Mouse (Mus musculus) layer of hippocampus, adult 2 months (tissue): ENCODE data around the gene Fam241b. TPM values are rescaled to one million over a fixed set of nuclear protein-coding genes. Genes with fewer than 3 reads are reported as not detected.

Experiments used
- DNase-seq, 2 experiments: peaks; one replicate each; pipeline ENCODE4 v3.0.0; 2022; ENCODE audit warnings: low spot score in 2 of 2
- H3K27ac ChIP-seq: fragments of 200-600 bp; 2 replicates; pipeline ENCODE4 v1.8.1; 2022
- H3K4me3 ChIP-seq: fragments of 200-600 bp; 2 replicates; pipeline ENCODE4 v1.8.1; 2022; ENCODE audit warnings: mild to moderate bottlenecking
- CTCF ChIP-seq: fragments of 200-600 bp; conservative IDR thresholded peaks from 2 replicates; pipeline ENCODE4 v1.8.1; 2022; ENCODE audit warnings: antibody characterized with exemption, mild to moderate bottlenecking, moderate library complexity
- long read RNA-seq, 2 experiments: library from polyadenylated mRNA; stranded (forward); transcript quantifications; one replicate each; pipeline ENCODE4 v2.0.0; 2021; ENCODE audit warnings: borderline mapping rate in 2 of 2
- total RNA-seq, 2 experiments: library from RNA; stranded (reverse); gene quantifications; 2 replicates each; pipeline ENCODE4 v1.2.3; 2021

Gene Fam241b
- 10 to 100 TPM; 36.2 to 40.6 TPM for total RNA-seq
- long read RNA-seq, experiment 1, partial matches to known transcripts, result 0 of 7 reads
- long read RNA-seq, experiment 1, other reads (novel, unspliced or antisense), result 5 of 7 reads
- long read RNA-seq, experiment 2, partial matches to known transcripts, result 1 of 9 reads
- long read RNA-seq, experiment 2, other reads (novel, unspliced or antisense), result 3 of 9 reads

GRCm38 (mm10) chr10:62143820-62144219, at the start of gene Fam241b:
Gene Fam241b (minus strand): TSS chr10:62143920.
- no peak for DNase-seq
- Histone ChIP-seq H3K27ac (no peak within 1 kb of the TSS), H3K4me3 (no peak within 1 kb of the TSS)
- no peak for TF ChIP-seq CTCF

GRCm38 (mm10) chr10:62192701-62193157, 49.0 kb upstream of the Fam241b start:
- Histone ChIP-seq H3K27ac (peak overlapping the region; percentile 87), H3K4me3 (no peak overlapping the region)
- peak; percentile 65 to 82 for DNase-seq
- no peak for TF ChIP-seq CTCF

- no peak overlapping the region for H3K4me3 ChIP-seq
- peak overlapping the region; percentile 87; the same call in 1 of the 2 replicates for H3K27ac ChIP-seq
- no peak for TF ChIP-seq CTCF
- no peak for DNase-seq
These were observed 47.1 kb upstream of the Fam241b start for GRCm38 (mm10) chr10:62190821-62191220.

GRCm38 (mm10) chr10:62189910-62190309, 46.2 kb upstream of the Fam241b start:
- peak overlapping the region; percentile 32; the same call in 1 of the 2 replicates for H3K27ac ChIP-seq
- DNase-seq, result no peak
- no peak overlapping the region for H3K4me3 ChIP-seq
- no peak for TF ChIP-seq CTCF

GRCm38 (mm10) chr10:62189303-62189702, 45.6 kb upstream of the Fam241b start:
- Histone ChIP-seq H3K27ac (no peak overlapping the region), H3K4me3 (no peak overlapping the region)
- no peak for DNase-seq
- TF ChIP-seq CTCF, result no peak

GRCm38 (mm10) chr10:62186882-62187281, 43.2 kb upstream of the Fam241b start:
- peak; percentile 98 for TF ChIP-seq CTCF
- DNase-seq, result peak; percentile 80 to 89
- Histone ChIP-seq H3K4me3 (no peak overlapping the region), H3K27ac (no peak overlapping the region)

GRCm38 (mm10) chr10:62183053-62183452, 39.3 kb upstream of the Fam241b start:
- Histone ChIP-seq H3K27ac (no peak overlapping the region), H3K4me3 (no peak overlapping the region)
- DNase-seq, result peak; percentile 94 to 99
- peak; percentile 100 for TF ChIP-seq CTCF

GRCm38 (mm10) chr10:62182471-62183014, 38.8 kb upstream of the Fam241b start:
- TF ChIP-seq CTCF, result no peak
- no peak overlapping the region for H3K4me3 ChIP-seq
- no peak for DNase-seq
- no peak overlapping the region for H3K27ac ChIP-seq

- DNase-seq, result no peak
- H3K27ac ChIP-seq, result no peak overlapping the region
- peak; percentile 26 for TF ChIP-seq CTCF
- no peak overlapping the region for H3K4me3 ChIP-seq
These were observed 38.0 kb upstream of the Fam241b start for GRCm38 (mm10) chr10:62181701-62182100.

- Histone ChIP-seq H3K4me3 (no peak overlapping the region), H3K27ac (no peak overlapping the region)
- TF ChIP-seq CTCF, result no peak
- no peak for DNase-seq
These were observed 36.2 kb upstream of the Fam241b start for GRCm38 (mm10) chr10:62179944-62180343.

GRCm38 (mm10) chr10:62174533-62175313, 31.0 kb upstream of the Fam241b start:
- TF ChIP-seq CTCF, result no peak
- Histone ChIP-seq H3K4me3 (no peak overlapping the region), H3K27ac (no peak overlapping the region)
- DNase-seq, result no peak

GRCm38 (mm10) chr10:62173941-62174448, 30.3 kb upstream of the Fam241b start:
- Histone ChIP-seq H3K4me3 (no peak overlapping the region), H3K27ac (no peak overlapping the region)
- TF ChIP-seq CTCF, result no peak
- no peak for DNase-seq

- Histone ChIP-seq H3K4me3 (no peak overlapping the region), H3K27ac (no peak overlapping the region)
- TF ChIP-seq CTCF, result no peak
- no peak for DNase-seq
These were observed 29.3 kb upstream of the Fam241b start for GRCm38 (mm10) chr10:62172841-62173553.
